Mouse (Mus musculus) spleen, postnatal 36 days (tissue): ENCODE measurements around the gene Rpgrip1l.

Experiments used
- DNase-seq, 2 experiments: peaks; one replicate each; pipeline ENCODE4 v3.0.0; 2022; ENCODE audit warnings: low spot score in 2 of 2, mixed read lengths in 1 of 2

Gene Rpgrip1l

DNA sequence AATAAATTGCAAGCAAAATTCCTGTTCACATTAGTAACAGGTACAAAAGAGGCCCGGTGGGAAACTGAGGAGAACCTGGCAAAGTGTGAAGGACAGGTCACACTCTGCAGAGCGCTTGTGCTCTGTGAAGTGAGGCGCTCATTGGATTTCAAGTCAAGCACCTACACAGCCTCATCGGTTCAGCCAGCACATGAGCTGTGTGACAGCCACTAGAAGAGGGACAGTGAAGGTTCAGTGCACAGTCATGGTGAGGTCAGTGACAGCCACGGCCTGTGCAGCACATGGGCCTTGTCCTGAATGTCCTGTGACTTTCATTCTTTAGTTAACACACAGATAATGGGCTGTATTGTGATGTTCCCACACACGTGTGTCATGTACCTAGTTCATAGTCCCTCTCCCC lies 107.2 kb downstream of the Rpgrip1l start:
- DNase-seq = no peak

DNA sequence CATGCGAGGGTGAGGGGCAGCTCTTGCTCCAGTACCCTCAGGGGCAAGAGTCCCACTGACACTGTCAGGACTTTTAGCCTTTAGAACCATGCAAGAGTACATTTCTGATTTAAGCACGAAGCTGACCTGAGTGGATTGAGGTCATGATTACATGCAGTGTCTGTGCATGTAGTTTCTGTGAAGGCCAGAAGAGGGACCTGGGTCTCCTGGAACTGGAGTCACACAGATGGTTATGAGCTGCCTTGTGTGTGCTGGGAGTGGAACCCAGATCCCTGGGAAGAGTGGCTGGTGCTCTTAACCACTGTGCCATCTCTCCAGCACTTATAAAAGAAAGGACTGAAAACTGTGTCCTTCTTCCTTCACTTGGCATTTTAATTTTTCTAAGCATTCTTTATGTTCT lies 111.9 kb downstream of the Rpgrip1l start:
- no peak for DNase-seq

DNA sequence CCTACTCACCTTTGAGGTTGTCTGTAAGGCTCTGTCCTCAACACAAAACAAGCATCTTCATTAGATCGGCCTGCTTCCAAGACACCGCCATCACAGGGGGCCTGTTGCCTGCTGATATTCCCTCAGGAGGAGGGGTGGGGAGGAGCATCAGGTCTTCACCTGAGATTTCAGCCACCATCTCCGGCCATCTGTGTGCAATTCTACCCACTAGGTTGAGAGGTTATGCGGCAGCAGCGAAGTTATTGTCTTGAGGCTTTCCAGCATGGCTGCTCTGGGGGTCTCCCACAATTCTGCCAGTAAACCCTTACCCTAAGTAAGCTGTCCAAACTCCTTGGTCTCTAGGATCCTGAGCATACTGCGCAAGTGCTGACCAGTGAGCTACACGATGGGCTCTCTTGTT lies 113.2 kb downstream of the Rpgrip1l start, which contains the start of gene Aktip:
TSS of gene Aktip (minus strand) at position 101 of the 400 bp plus-strand sequence.
- DNase-seq = no peak

DNA sequence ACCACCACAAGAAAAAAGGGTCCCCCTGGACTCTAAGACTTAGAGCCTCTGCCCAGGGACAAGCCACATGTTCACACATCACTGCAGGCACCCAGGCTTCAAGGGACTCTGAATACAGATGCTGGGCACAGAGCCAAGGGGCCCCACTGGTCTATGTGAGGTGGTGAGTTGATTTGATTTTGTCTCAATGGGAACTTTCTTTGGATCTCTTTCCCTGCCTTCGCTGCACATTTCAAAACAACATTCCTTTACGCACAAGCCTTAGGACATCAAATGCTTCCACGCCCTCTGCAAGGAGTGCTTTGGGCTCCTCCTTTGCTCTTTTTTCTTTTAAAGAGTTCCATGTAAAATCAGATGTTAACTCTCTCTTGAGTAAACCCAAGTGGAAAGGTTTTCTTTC lies 115.0 kb downstream of the Rpgrip1l start:
- no peak for DNase-seq

DNA sequence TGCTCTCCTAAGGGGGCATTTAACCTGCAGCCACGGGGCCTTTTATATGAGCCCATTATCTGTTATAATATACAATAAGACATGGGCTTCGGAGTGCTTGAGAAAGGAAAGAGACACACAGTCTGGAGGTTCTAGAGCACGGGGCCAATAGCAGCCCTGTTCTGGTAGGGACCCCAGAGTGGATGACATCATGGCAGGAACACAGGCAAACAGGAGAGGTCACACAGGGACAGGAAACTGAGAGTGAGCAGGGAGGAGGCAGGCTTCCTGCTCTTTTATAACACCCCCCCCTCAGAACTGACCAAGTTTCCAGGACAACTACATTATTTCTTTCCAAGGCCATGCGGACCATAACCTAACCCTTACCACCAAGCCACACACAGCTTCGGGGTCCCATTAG lies 115.8 kb downstream of the Rpgrip1l start:
- DNase-seq = no peak

DNA sequence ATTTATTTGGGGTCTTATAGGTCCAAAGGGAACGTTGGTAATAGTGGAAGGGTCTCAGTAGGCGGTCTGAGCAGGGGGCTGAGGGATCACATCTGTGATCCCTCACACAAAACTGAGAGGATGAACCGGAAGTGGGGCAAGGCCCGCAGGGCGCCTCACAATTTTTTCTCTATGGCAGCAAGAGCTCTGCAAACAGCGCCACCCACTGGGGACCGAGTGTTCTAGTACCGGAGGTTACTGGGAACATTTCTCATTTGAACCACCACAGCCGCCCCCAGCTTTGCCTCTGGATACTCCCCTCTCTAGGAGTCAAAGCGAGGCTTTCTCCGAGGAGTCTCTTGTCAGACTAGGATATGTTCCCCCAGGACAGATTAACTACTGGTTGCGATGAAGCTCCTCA lies 116.4 kb downstream of the Rpgrip1l start:
- DNase-seq = no peak

DNA sequence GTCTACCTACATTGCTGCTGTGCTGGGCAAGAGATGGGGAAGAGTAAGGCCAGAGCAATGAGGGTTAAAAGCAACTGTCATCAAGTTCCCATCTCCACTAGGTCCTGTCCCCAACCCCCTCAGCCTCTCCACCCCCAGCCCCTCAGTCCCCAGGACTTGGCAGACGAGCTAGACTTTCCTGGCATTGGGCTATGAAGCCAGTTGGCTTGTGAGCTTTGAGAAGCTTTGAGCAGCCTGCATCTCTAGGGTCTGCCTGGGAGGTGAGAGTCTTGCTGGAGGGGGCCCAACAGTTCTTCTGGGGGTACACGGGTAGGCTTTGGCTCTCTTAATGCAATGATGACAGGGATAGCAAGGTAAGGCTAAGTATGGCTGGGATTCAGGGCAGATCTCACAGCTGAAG lies 119.0 kb downstream of the Rpgrip1l start:
- no peak for DNase-seq

DNA sequence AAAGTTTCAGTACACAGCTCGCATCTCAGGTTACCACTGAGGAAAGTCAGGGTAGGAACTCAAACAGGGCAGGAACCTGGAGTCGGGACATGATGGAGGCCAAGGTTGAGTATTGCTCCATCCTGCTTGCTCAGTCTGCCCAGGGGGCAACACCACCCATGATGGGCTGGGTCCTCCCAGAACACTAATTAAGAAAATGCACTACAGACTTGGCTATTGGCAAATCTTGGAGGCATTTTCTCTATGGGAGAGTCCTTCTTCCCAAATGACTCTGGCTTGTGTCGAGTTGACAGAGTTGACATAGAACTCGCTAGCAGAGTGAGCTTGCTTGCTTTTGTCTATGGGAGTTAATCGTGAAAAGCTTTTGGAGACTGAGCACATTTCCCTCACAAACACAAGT lies 120.1 kb downstream of the Rpgrip1l start:
- DNase-seq = no peak

DNA sequence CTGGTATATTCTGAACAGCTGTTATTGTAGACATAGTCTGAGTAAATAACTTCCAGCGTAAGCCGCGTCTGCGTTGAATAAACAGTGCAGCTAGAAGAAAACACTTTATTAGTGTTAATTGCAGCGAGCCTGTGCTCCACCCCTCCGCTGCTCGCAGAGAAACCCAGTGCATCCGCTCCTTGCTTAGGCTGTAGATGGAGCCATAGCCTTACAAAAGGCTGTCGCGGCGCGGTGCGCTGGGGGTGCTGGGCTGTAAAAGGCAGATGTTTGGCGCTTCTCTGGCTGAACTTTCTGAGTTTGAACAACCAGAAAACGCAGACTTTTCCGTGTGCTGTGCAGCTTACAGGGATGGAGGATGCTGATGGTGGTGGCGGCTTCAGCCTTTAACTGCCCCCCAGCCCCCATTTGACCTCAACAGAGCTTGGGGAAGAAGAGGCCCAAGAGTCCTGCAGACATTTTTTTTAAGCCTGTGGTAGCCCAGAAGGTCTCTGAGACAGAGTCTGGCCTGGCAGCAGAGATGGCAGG lies 122.2 kb downstream of the Rpgrip1l start:
- no peak for DNase-seq

DNA sequence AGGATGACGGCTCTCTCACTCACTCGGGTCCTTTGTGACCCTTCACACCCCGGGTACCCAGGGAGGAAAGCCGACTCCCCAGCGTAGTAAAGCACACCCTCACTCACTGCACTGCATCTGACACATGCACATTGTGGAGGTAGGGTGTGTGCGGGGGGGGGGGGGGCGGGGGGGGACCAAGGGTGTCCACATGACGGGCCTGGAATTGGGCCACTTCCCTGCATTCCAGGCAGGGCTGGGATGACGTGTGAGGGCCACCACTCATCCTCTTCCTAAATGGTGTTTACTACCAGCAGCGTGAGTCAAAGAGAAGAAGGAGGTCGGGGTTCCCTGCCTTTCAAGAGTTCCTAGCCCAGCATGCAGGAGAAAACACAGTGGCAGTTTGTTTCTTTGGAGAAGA lies 124.9 kb downstream of the Rpgrip1l start:
- DNase-seq = no peak

DNA sequence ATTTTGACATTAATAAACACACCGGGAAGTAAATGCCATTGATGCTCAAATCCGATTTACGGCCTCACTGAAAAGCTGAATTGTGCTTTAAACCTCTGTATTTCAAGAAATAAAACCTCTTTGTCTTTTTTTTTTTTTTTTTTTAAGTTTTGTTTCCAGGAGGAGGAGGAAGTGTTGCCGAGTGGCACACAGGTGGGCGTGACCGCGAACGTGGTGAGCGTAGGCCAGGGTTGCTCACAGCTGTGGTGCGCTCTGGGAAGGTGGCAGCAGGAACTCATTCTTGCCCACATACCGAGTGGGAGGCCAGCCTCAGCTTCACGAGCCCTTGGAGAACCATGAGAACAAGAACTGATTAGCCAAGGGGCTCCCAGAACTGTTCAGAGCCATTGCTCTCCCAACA lies 126.7 kb downstream of the Rpgrip1l start:
- no peak for DNase-seq

DNA sequence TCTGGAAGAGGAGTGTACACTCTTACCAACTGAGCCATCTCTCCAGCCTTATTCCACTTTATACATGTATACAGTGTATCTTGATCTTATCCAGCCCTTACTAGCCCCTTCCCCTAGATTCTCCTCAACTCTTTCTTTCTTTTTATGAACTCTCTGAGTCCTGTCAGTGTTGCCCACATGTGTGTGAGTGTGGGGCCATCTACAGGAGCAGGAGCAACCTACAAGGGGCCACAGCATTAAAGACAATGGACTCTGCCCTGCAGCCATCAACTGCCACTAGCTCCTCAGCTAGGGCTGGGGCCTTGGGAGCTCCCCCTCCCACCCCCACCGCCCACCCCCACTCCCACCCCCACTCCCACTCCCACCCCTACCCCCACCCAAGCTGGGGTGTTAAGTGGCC lies 135.4 kb downstream of the Rpgrip1l start:
- DNase-seq = no peak

DNA sequence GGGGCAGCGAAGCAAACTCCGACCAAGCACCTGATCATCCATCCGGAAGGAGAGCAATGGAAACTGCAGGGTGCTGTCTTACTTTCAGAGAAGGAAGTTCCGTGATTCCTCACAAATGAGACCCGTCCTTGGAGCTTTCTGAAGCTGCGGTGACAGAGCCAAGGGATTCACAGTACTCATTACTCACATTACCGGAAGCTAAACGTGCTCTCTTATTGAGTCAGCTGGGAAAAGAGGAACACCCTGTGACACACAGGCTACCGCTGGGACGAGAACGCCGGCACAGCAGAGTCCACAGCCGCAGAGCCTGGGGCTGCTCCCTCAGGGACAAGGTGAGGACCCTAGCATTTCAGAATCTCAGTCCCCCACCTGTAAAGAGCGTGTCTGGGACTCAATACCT lies 136.9 kb downstream of the Rpgrip1l start:
- DNase-seq = no peak

DNA sequence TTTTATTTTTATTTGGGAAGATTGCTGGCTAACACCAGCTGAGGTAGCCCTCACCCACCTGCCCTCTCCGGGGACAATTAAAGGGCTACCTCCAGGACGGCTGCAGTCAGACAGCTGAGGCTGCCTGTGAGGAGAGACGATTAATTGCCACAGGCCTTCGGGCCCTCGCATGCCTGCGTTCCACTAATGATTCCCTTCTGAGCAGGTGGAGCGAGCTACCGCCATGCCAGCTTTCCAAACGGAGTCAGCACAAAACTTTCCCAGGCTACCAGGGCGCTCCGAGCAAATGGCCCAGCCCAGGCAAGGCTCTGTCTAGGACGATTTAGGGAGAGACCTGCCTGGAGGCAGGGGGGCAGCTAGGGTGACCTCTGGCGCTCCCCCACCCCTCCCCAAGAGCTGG lies 141.5 kb downstream of the Rpgrip1l start:
- no peak for DNase-seq

DNA sequence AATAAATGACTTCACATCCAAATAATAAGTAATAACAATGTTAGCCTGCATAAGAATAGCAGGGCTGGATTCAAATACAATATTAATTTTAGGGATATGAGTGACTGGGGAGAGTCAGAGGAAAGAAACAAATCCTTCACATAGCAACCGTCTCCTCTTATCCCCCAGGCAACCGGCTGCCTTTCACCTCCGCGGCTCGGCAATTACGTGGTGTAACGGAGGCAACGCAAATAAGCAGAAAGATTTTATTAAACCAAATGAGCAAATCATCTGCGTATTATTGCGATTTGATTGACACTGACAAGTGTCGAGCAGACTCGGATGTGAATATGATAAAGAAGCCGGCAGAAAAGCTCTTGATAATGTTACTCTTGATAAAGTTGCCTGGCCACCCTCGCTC lies 142.1 kb downstream of the Rpgrip1l start:
- DNase-seq = no peak

DNA sequence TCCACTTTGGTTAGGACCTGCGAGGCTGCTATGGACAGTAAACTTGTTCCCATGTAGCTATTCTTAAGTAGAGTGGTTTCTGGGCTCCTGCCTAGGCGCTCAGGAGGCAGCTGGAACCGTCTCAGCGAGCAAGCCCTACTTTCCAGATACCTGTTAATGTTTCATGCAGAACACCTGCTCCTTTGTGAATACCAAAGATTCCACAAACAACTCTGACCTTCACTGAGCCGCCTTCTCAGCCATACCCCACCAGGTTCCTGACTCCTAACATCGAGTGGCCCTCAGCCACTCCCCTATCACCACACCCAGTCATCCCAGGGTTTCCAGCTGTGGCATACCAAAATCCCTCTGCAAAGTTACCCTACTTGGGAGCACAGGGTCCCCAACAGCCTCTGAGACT lies 142.9 kb downstream of the Rpgrip1l start:
- DNase-seq = no peak
